In genomic region chr5:33723019-33723640, GRCm38 (mm10) we compare ENCODE assay signal across 8 mouse cellular contexts. TPM values are rescaled to one million over a fixed set of nuclear protein-coding genes. Genes with fewer than 3 reads are reported as not detected.
DNase-seq lines count a peak whose midpoint lies in the region; ATAC-seq and TF ChIP-seq lines count a peak whose summit lies in the region.

No protein-coding gene starts in this region.

- TF ChIP-seq CTCF in cortical plate, adult 2 months (IDR thresholded peaks at IDR 0.05; ENCODE audit: extremely low read depth, insufficient read depth, low read length), result no peak

- H3K36me3 ChIP-seq in hindbrain, embryonic 12.5 days, result peaks cover 6% of the 10 kb centered on the region; the same call in 1 of the 2 replicates
- peaks cover 6% of the 10 kb centered on the region; the same call in 1 of the 2 replicates for H3K36me3 ChIP-seq in liver, embryonic 12.5 days
- H3K36me3 ChIP-seq in neural tube, embryonic 15.5 days, result no peaks in the 10 kb centered on the region

- TF ChIP-seq POLR2A in cortical plate, adult 2 months (IDR thresholded peaks at IDR 0.05; ENCODE audit: extremely low read depth, insufficient read depth, low read length), result no peak

- under 1% methylated on average over 60 of the region's 61 CpGs for WGBS in hindbrain, embryonic 12.5 days
- under 1% methylated on average over 61 of the region's 61 CpGs for WGBS in liver, embryonic 12.5 days (ENCODE audit: insufficient replicate concordance)
- 1% methylated on average over 61 of the region's 61 CpGs for WGBS in neural tube, embryonic 15.5 days

- H3K4me2 ChIP-seq in hindbrain, embryonic 12.5 days (replicated peaks), result peak overlapping the region; percentile 98
- H3K4me2 ChIP-seq in liver, embryonic 12.5 days, result peak overlapping the region; percentile 82
- peak overlapping the region; percentile 82 for H3K4me2 ChIP-seq in neural tube, embryonic 15.5 days

- ATAC-seq in hindbrain, embryonic 12.5 days (ENCODE audit: low FRiP score), result peak; percentile 39
- ATAC-seq in liver, embryonic 12.5 days, result no peak
- ATAC-seq in neural tube, embryonic 15.5 days (ENCODE audit: low FRiP score), result no peak
- ATAC-seq in erythroid progenitor cell, adult 5-6 weeks (replicated peaks; ENCODE audit: low FRiP score, poor library complexity, severe bottlenecking), result no peak

- H3K4me1 ChIP-seq in cortical plate, adult 2 months (ENCODE audit: control insufficient read depth, insufficient read depth, low read length), result no peaks in the 10 kb centered on the region
- peaks cover 73% of the 10 kb centered on the region for H3K4me1 ChIP-seq in hindbrain, embryonic 12.5 days
- H3K4me1 ChIP-seq in liver, embryonic 12.5 days, result peaks cover 48% of the 10 kb centered on the region
- peaks cover 38% of the 10 kb centered on the region for H3K4me1 ChIP-seq in neural tube, embryonic 15.5 days

- DNase-seq in heart, adult 11 months, result peak; percentile 89
- DNase-seq in heart, postnatal 4 days, result no peak
- no peak for DNase-seq in frontal cortex, postnatal 25 days (ENCODE audit: low spot score in 2 of 2)

- H3K9me3 ChIP-seq in hindbrain, embryonic 12.5 days (replicated peaks), result no peaks in the 10 kb centered on the region
- no peaks in the 10 kb centered on the region for H3K9me3 ChIP-seq in liver, embryonic 12.5 days (replicated peaks)
- no peaks in the 10 kb centered on the region for H3K9me3 ChIP-seq in neural tube, embryonic 15.5 days (replicated peaks)

- peak overlapping the region; percentile 52 for H3K4me3 ChIP-seq in cortical plate, adult 2 months (ENCODE audit: insufficient read depth, low read length)
- peak overlapping the region; percentile 71 for H3K4me3 ChIP-seq in hindbrain, embryonic 12.5 days
- H3K4me3 ChIP-seq in liver, embryonic 12.5 days, result peak overlapping the region; percentile 64
- H3K4me3 ChIP-seq in neural tube, embryonic 15.5 days (replicated peaks), result peak overlapping the region; percentile 52

- H3K27me3 ChIP-seq in hindbrain, embryonic 12.5 days, result peaks cover 45% of the 10 kb centered on the region
- H3K27me3 ChIP-seq in liver, embryonic 12.5 days (replicated peaks), result peaks cover 87% of the 10 kb centered on the region
- H3K27me3 ChIP-seq in neural tube, embryonic 15.5 days (replicated peaks), result peaks cover 10% of the 10 kb centered on the region; the same call in 1 of the 2 replicates

- peak overlapping the region; percentile 35 for H3K27ac ChIP-seq in cortical plate, adult 2 months (ENCODE audit: insufficient read depth, low read length)
- peak overlapping the region; percentile 82 for H3K27ac ChIP-seq in hindbrain, embryonic 12.5 days
- no peak overlapping the region for H3K27ac ChIP-seq in liver, embryonic 12.5 days
- peak overlapping the region; percentile 77 for H3K27ac ChIP-seq in neural tube, embryonic 15.5 days (replicated peaks)

- peak overlapping the region; percentile 87 for H3K9ac ChIP-seq in hindbrain, embryonic 12.5 days
- peak overlapping the region; percentile 10; the same call in 1 of the 2 replicates for H3K9ac ChIP-seq in liver, embryonic 12.5 days
- H3K9ac ChIP-seq in neural tube, embryonic 15.5 days (replicated peaks), result peak overlapping the region; percentile 67

RNA-seq across cellular contexts. Expression of gene Fgfr3, which starts 1.7 kb away (rescaled TPM):
- 10 to 100 TPM in 1 of 2 experiments, 1 to 10 TPM in 1; 8.6 to 10.5 TPM for total RNA-seq in heart, postnatal 4 days (2021)
- polyA plus RNA-seq in cortical plate, adult 2 months (2012; rRNA removed), result 150 and 169 TPM in 2 replicates
- 63.6 and 68.4 TPM in 2 replicates for polyA plus RNA-seq in hindbrain, embryonic 12.5 days (2016; fragmentation: Nextera tagmentation; extraction: Ambion mirVana)
- polyA plus RNA-seq in liver, embryonic 12.5 days (2016; fragmentation: Nextera tagmentation; extraction: Ambion mirVana), result 4.5 and 4.8 TPM in 2 replicates
- 36.0 and 43.6 TPM in 2 replicates for polyA plus RNA-seq in neural tube, embryonic 15.5 days (2015; fragmentation: Nextera tagmentation; extraction: Ambion mirVana)
- not detected in 2 replicates for total RNA-seq in erythroid progenitor cell, adult 5-6 weeks (2015; ENCODE audit: low replicate concordance)
- not detected in 2 replicates for total RNA-seq in erythroid progenitor cell, adult 5-6 weeks (2017; ENCODE audit: low replicate concordance)

RNA-seq across cellular contexts. Expression of gene Letm1, which starts 59.5 kb away (rescaled TPM):
- total RNA-seq in heart, postnatal 4 days (2021), result 100 to 1,000 TPM; 101 to 103 TPM
- polyA plus RNA-seq in cortical plate, adult 2 months (2012; rRNA removed), result 57.5 and 58.1 TPM in 2 replicates
- polyA plus RNA-seq in hindbrain, embryonic 12.5 days (2016; fragmentation: Nextera tagmentation; extraction: Ambion mirVana), result 57.3 and 58.0 TPM in 2 replicates
- polyA plus RNA-seq in liver, embryonic 12.5 days (2016; fragmentation: Nextera tagmentation; extraction: Ambion mirVana), result 40.9 and 41.7 TPM in 2 replicates
- polyA plus RNA-seq in neural tube, embryonic 15.5 days (2015; fragmentation: Nextera tagmentation; extraction: Ambion mirVana), result 68.3 and 72.4 TPM in 2 replicates
- total RNA-seq in erythroid progenitor cell, adult 5-6 weeks (2015; ENCODE audit: low replicate concordance), result 7.6 and 13.8 TPM in 2 replicates
- 8.3 and 13.4 TPM in 2 replicates for total RNA-seq in erythroid progenitor cell, adult 5-6 weeks (2017; ENCODE audit: low replicate concordance)

Comparison
In these comparisons a context has a peak if more than half of its experiments do, and no peak if none do; other contexts are left out.
1. H3K9ac ChIP-seq: peak in every context shown above with its lines; median percentile 87 in hindbrain, embryonic 12.5 days; 67 in neural tube, embryonic 15.5 days; 10 in liver, embryonic 12.5 days.